Mouse (Mus musculus) adrenal gland, postnatal 4 days (tissue): ENCODE measurements around the gene Vmn1r25. TPM values are rescaled to one million over a fixed set of nuclear protein-coding genes. Genes with fewer than 3 reads are reported as not detected.
"Not testable (repeated sequence)": the region's sequence is repeated elsewhere in the genome, so short reads cannot be mapped to it uniquely, and the experiment has no call there.

Experiments used
- DNase-seq, 2 experiments: peaks; one replicate each; pipeline ENCODE4 v3.0.0; 2021 to 2022; ENCODE audit warnings: low spot score in 2 of 2, mixed read lengths in 2 of 2
- long read RNA-seq, 2 experiments: library from polyadenylated mRNA; stranded (forward); transcript quantifications; one replicate each; pipeline ENCODE4 v2.0.0; 2021
- total RNA-seq, 2 experiments: library from RNA; stranded (reverse); gene quantifications; 2 replicates each; pipeline ENCODE4 v1.2.3; 2021

Vmn1r25 gene
- total RNA-seq = not detected
- long read RNA-seq, experiment 1 = 0 reads
- long read RNA-seq, experiment 2 = 0 reads

DNA sequence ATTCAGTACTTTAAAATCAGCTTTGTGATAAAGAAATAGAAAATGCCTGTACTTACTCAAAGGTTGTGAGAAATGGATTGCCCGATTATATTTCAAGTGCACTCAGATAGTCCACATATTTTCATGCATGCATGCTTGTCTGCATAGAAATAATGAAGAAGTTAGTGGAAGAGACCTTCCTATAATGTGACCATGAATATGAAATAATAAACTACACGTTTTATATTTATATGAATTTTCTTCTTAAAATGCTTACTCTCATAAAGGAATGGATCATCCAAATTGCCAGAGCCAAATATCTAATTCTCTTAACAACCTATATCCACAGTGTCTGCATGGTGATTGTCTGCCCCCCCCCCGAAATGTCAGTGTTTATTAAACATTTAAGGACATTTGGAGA is at the start of gene Vmn1r25:
Gene Vmn1r25, minus strand, starts transcription at position 101 of the 400 bp plus-strand sequence.
- DNase-seq = no peak

GRCm38 (mm10) chr6:58017478-58017877 is 36.9 kb upstream of the Vmn1r25 start:
- DNase-seq = not testable (repeated sequence)

GRCm38 (mm10) chr6:58015059-58015458 is 34.4 kb upstream of the Vmn1r25 start, which contains the start of gene Vmn1r26:
TSS of gene Vmn1r26 (minus strand) at chr6:58015159.
- DNase-seq = no peak

GRCm38 (mm10) chr6:57961403-57961802 is 19.2 kb downstream of the Vmn1r25 start, which contains the start of gene Vmn1r24:
TSS of gene Vmn1r24 (minus strand) at chr6:57961503.
- not testable (repeated sequence) for DNase-seq

Other genes starting within 250 kb of the Vmn1r25 start
- 10 to 100 TPM; 26.2 to 29.9 TPM for gene Vopp1, start 155.7 kb downstream of the Vmn1r25 start, total RNA-seq
- not detected for gene Vmn1r21, start 130.5 kb downstream of the Vmn1r25 start, total RNA-seq
- gene Vmn1r22, start 72.8 kb downstream of the Vmn1r25 start, total RNA-seq = not detected
- not detected for gene Vmn1r23, start 54.0 kb downstream of the Vmn1r25 start, total RNA-seq
- gene Vmn1r24, start 19.3 kb downstream of the Vmn1r25 start, total RNA-seq = not detected
- gene Vmn1r26, start 34.3 kb upstream of the Vmn1r25 start, total RNA-seq = not detected
- not detected for gene Vmn1r27, start 238.0 kb upstream of the Vmn1r25 start, total RNA-seq